Mouse (Mus musculus): ENCODE data around the gene Lrrc47. TPM values are rescaled to one million over a fixed set of nuclear protein-coding genes. Genes with fewer than 3 reads are reported as not detected.
A peak's percentile ranks its signal among the peaks of the same experiment; 100 is the strongest.

Lrrc47 gene
- polyA plus RNA-seq, 2 experiments: 12.3 to 49.2 TPM

GRCm38 (mm10) chr4:154022407-154022806, 10.9 kb downstream of the Lrrc47 start:
- Histone ChIP-seq H3K9me3 (ENCODE audit: control insufficient read depth, low read length) (no peaks in the 10 kb centered on the region), H3K4me1 (ENCODE audit: control insufficient read depth, insufficient read depth, low read length) (peaks cover 11% of the 10 kb centered on the region), H3K4me2 (replicated peaks; ENCODE audit: low read depth, low read length, severe bottlenecking) (no peak overlapping the region), H3K4me3 (replicated peaks; ENCODE audit: low read length) (no peak overlapping the region), H3K27me3 (ENCODE audit: control insufficient read depth, insufficient read depth, low read length) (peaks cover 31% of the 10 kb centered on the region), H3K36me3 (ENCODE audit: control insufficient read depth, insufficient read depth, low read length) (peaks cover 50% of the 10 kb centered on the region), H3K27ac (replicated peaks; ENCODE audit: low read depth, low read length) (no peak overlapping the region), H3K9ac (ENCODE audit: low read depth, low read length, severe bottlenecking) (no peak overlapping the region)
- DNase-seq (ENCODE audit: low spot score) (no peak), ATAC-seq (ENCODE audit: low FRiP score, low read depth) (no peak)
- 80% methylated on average over 4 of the region's 4 CpGs for WGBS
- no peak for TF ChIP-seq POLR2A (IDR thresholded peaks at IDR 0.05; ENCODE audit: borderline replicate concordance, extremely low read depth, insufficient read depth, insufficient read length)

- 34% methylated on average over 4 of the region's 4 CpGs for WGBS
- no peak for TF ChIP-seq POLR2A (IDR thresholded peaks at IDR 0.05; ENCODE audit: borderline replicate concordance, extremely low read depth, insufficient read depth, insufficient read length)
- peaks cover 48% of the 10 kb centered on the region for H3K36me3 ChIP-seq (ENCODE audit: control insufficient read depth, insufficient read depth, low read length)
- no peak overlapping the region for H3K4me2 ChIP-seq (replicated peaks; ENCODE audit: low read depth, low read length, severe bottlenecking)
- H3K9me3 ChIP-seq (ENCODE audit: control insufficient read depth, low read length): no peaks in the 10 kb centered on the region
- DNase-seq (ENCODE audit: low spot score): no peak
- ATAC-seq (ENCODE audit: low FRiP score, low read depth): no peak
- no peak overlapping the region for H3K9ac ChIP-seq (ENCODE audit: low read depth, low read length, severe bottlenecking)
- peaks cover 33% of the 10 kb centered on the region for H3K27me3 ChIP-seq (ENCODE audit: control insufficient read depth, insufficient read depth, low read length)
- no peak overlapping the region for H3K27ac ChIP-seq (replicated peaks; ENCODE audit: low read depth, low read length)
- H3K4me3 ChIP-seq (replicated peaks; ENCODE audit: low read length): no peak overlapping the region
- H3K4me1 ChIP-seq (ENCODE audit: control insufficient read depth, insufficient read depth, low read length): peaks cover 11% of the 10 kb centered on the region
Observed at GRCm38 (mm10) chr4:154022844-154023243, 11.3 kb downstream of the Lrrc47 start.

GRCm38 (mm10) chr4:154023754-154024601, 12.4 kb downstream of the Lrrc47 start:
- 21% methylated on average over 8 of the region's 8 CpGs for WGBS
- Histone ChIP-seq H3K27ac (replicated peaks; ENCODE audit: low read depth, low read length) (no peak overlapping the region), H3K4me2 (replicated peaks; ENCODE audit: low read depth, low read length, severe bottlenecking) (no peak overlapping the region), H3K4me3 (replicated peaks; ENCODE audit: low read length) (no peak overlapping the region), H3K27me3 (ENCODE audit: control insufficient read depth, insufficient read depth, low read length) (peaks cover 33% of the 10 kb centered on the region), H3K9ac (ENCODE audit: low read depth, low read length, severe bottlenecking) (no peak overlapping the region), H3K36me3 (ENCODE audit: control insufficient read depth, insufficient read depth, low read length) (peaks cover 36% of the 10 kb centered on the region), H3K4me1 (ENCODE audit: control insufficient read depth, insufficient read depth, low read length) (peaks cover 11% of the 10 kb centered on the region), H3K9me3 (ENCODE audit: control insufficient read depth, low read length) (no peaks in the 10 kb centered on the region)
- DNase-seq (ENCODE audit: low spot score) (no peak), ATAC-seq (ENCODE audit: low FRiP score, low read depth) (peak; percentile 18; the same call in 1 of the 2 replicates)
- TF ChIP-seq POLR2A (IDR thresholded peaks at IDR 0.05; ENCODE audit: borderline replicate concordance, extremely low read depth, insufficient read depth, insufficient read length): no peak

GRCm38 (mm10) chr4:154024729-154025521, 13.4 kb downstream of the Lrrc47 start:
- H3K9ac ChIP-seq (ENCODE audit: low read depth, low read length, severe bottlenecking): 0 out of 2 replicates have a peak overlapping the region, but pooled peaks have one; percentile 48
- peaks cover 33% of the 10 kb centered on the region for H3K27me3 ChIP-seq (ENCODE audit: control insufficient read depth, insufficient read depth, low read length)
- no peak for TF ChIP-seq POLR2A (IDR thresholded peaks at IDR 0.05; ENCODE audit: borderline replicate concordance, extremely low read depth, insufficient read depth, insufficient read length)
- DNase-seq (ENCODE audit: low spot score) (no peak), ATAC-seq (ENCODE audit: low FRiP score, low read depth) (no peak)
- peak overlapping the region; percentile 59; the same call in 1 of the 2 replicates for H3K4me2 ChIP-seq (replicated peaks; ENCODE audit: low read depth, low read length, severe bottlenecking)
- no peak overlapping the region for H3K27ac ChIP-seq (replicated peaks; ENCODE audit: low read depth, low read length)
- H3K9me3 ChIP-seq (ENCODE audit: control insufficient read depth, low read length): no peaks in the 10 kb centered on the region
- H3K4me3 ChIP-seq (replicated peaks; ENCODE audit: low read length): peak overlapping the region; percentile 34
- peaks cover 11% of the 10 kb centered on the region for H3K4me1 ChIP-seq (ENCODE audit: control insufficient read depth, insufficient read depth, low read length)
- peaks cover 27% of the 10 kb centered on the region for H3K36me3 ChIP-seq (ENCODE audit: control insufficient read depth, insufficient read depth, low read length)
- 37% methylated on average over 17 of the region's 17 CpGs for WGBS

All from limb, embryonic 14.5 days (tissue).